Mouse (Mus musculus) large intestine, adult 2 months (tissue): ENCODE results near the gene Rhot2. TPM values are rescaled to one million over a fixed set of nuclear protein-coding genes. Genes with fewer than 3 reads are reported as not detected.
A peak's percentile ranks its signal among the peaks of the same experiment; 100 is the strongest.

ENCODE experiments used
- DNase-seq: peaks from one replicate; pipeline ENCODE4 v3.0.0-alpha.2; 2012; ENCODE audit warnings: low read depth, low spot score
- WGBS: fragments of 180-500 bp; shearing (Covaris S2); methylation state at CpG from one replicate; pipeline ENCODE4 v1.1.7; 2018; 5-methylcytosine and 5-hydroxymethylcytosine counted together
- polyA plus RNA-seq: library from polyadenylated mRNA; depleted of rRNA; stranded (reverse); fragments of >200 nt; gene quantifications from 2 replicates; pipeline ENCODE4 v1.2.3, GENCODE M21; 2012; rRNA removed

Gene Rhot2
- 59.9 and 83.1 TPM in 2 replicates for polyA plus RNA-seq

- 2% methylated on average over 21 of the region's 21 CpGs for WGBS
- DNase-seq = peak; percentile 91
These were observed at the start of gene Rhot2 for GRCm38 (mm10) chr17:25844396-25844901. Gene Rhot2, minus strand, starts transcription at chr17:25844851.

- 30% methylated on average over 2 of the region's 2 CpGs for WGBS
- no peak for DNase-seq
These were observed 49.4 kb upstream of the Rhot2 start for GRCm38 (mm10) chr17:25893975-25894617.

GRCm38 (mm10) chr17:25888837-25889236 is 44.2 kb upstream of the Rhot2 start:
- WGBS = 74% methylated on average over 3 of the region's 3 CpGs

GRCm38 (mm10) chr17:25887467-25887866 is 42.8 kb upstream of the Rhot2 start:
- DNase-seq = no peak
- WGBS = 70% methylated on average over 10 of the region's 10 CpGs

More at GRCm38 (mm10) chr17:25888837-25889236, 44.2 kb upstream of the Rhot2 start:
- no peak for DNase-seq

- no peak for DNase-seq
These were observed 42.2 kb upstream of the Rhot2 start for GRCm38 (mm10) chr17:25886806-25887205.

GRCm38 (mm10) chr17:25885636-25886035 is 41.0 kb upstream of the Rhot2 start:
- 68% methylated on average over 4 of the region's 4 CpGs for WGBS
- DNase-seq = no peak

GRCm38 (mm10) chr17:25883824-25884223 is 39.2 kb upstream of the Rhot2 start:
- no peak for DNase-seq
- WGBS = 96% methylated on average over 3 of the region's 3 CpGs

GRCm38 (mm10) chr17:25883268-25883667 is 38.6 kb upstream of the Rhot2 start:
- WGBS = 89% methylated on average over 8 of the region's 8 CpGs
- no peak for DNase-seq

GRCm38 (mm10) chr17:25882306-25882705 is 37.7 kb upstream of the Rhot2 start:
- DNase-seq = no peak
- WGBS = 66% methylated on average over 5 of the region's 5 CpGs

- DNase-seq = no peak
- 78% methylated on average over 4 of the region's 4 CpGs for WGBS
These were observed 37.0 kb upstream of the Rhot2 start for GRCm38 (mm10) chr17:25881691-25882090.

- whole genome bisulfite sequencing = 56% methylated on average over 5 of the region's 5 CpGs
- no peak for DNase-seq
These were observed 36.4 kb upstream of the Rhot2 start for GRCm38 (mm10) chr17:25880913-25881641.

GRCm38 (mm10) chr17:25880196-25880910 is 35.7 kb upstream of the Rhot2 start, which contains the start of gene Wfikkn1:
Gene Wfikkn1, minus strand, starts transcription at chr17:25880858.
- no peak for DNase-seq
- WGBS = 56% methylated on average over 5 of the region's 5 CpGs

- WGBS = 67% methylated on average over 8 of the region's 8 CpGs
- no peak for DNase-seq
These were observed 35.1 kb upstream of the Rhot2 start for GRCm38 (mm10) chr17:25879750-25880149.

GRCm38 (mm10) chr17:25879261-25879660 is 34.6 kb upstream of the Rhot2 start:
- 72% methylated on average over 4 of the region's 4 CpGs for WGBS
- no peak for DNase-seq

- DNase-seq = no peak
- WGBS = 94% methylated on average over 19 of the region's 19 CpGs
These were observed 34.0 kb upstream of the Rhot2 start for GRCm38 (mm10) chr17:25878611-25879180.

- no peak for DNase-seq
- 90% methylated on average over 32 of the region's 32 CpGs for WGBS
These were observed 33.3 kb upstream of the Rhot2 start for GRCm38 (mm10) chr17:25877741-25878610.

- 94% methylated on average over 3 of the region's 3 CpGs for whole genome bisulfite sequencing
- DNase-seq = no peak
These were observed 32.4 kb upstream of the Rhot2 start for GRCm38 (mm10) chr17:25877025-25877424.

- 46% methylated on average over 10 of the region's 10 CpGs for WGBS
- no peak for DNase-seq
These were observed 31.8 kb upstream of the Rhot2 start for GRCm38 (mm10) chr17:25876347-25876915.
